Mouse (Mus musculus) MEL (cell line): ENCODE measurements around the gene Ern1. TPM values are rescaled to one million over a fixed set of nuclear protein-coding genes. Genes with fewer than 3 reads are reported as not detected.

ENCODE experiments used
- DNase-seq: peaks from one replicate; pipeline ENCODE4 v3.0.0; 2011; ENCODE audit warnings: low read depth, low spot score
- H3K27ac ChIP-seq: 2 replicates; pipeline ENCODE4 v1.5.1; 2012; ENCODE audit warnings: low read depth, mild to moderate bottlenecking, control low read depth, low read length, moderate library complexity; ENCODE audit not compliant: control insufficient read depth
- H3K27me3 ChIP-seq, 2 experiments: fragments of 150-350 bp in 1 of 2; sonication (generic) in 1 of 2; 2 replicates each; pipeline ENCODE4 v1.6.1; 2012; ENCODE audit warnings: low read length in 2 of 2, mild to moderate bottlenecking in 2 of 2, improper control_type of control experiment in 1 of 2, moderate library complexity in 1 of 2; ENCODE audit not compliant: insufficient read depth in 2 of 2, control insufficient read depth in 1 of 2
- H3K36me3 ChIP-seq, 2 experiments: 2 replicates each; pipeline ENCODE4 v1.6.1; 2012 to 2014; ENCODE audit warnings: low read length in 2 of 2, improper control_type of control experiment in 1 of 2, inconsistent platforms in 1 of 2, mild to moderate bottlenecking in 1 of 2; ENCODE audit not compliant: insufficient read depth in 2 of 2, control insufficient read depth in 1 of 2
- H3K4me1 ChIP-seq, 2 experiments: fragments of 150-350 bp in 1 of 2; sonication (generic) in 1 of 2; 2 replicates each; pipeline ENCODE4 v1.6.1; 2012; ENCODE audit warnings: low read length in 2 of 2, improper control_type of control experiment in 1 of 2, mild to moderate bottlenecking in 1 of 2; ENCODE audit not compliant: insufficient read depth in 2 of 2, control insufficient read depth in 1 of 2
- H3K4me3 ChIP-seq, 2 experiments: fragments of 150-350 bp in 1 of 2; sonication (generic) in 1 of 2; 2 replicates each; pipeline ENCODE4 v1.5.1; 2012; ENCODE audit warnings: low read depth in 2 of 2, low read length in 2 of 2, mild to moderate bottlenecking in 2 of 2, moderate library complexity in 2 of 2, control low read depth in 1 of 2, improper control_type of control experiment in 1 of 2; ENCODE audit not compliant: control insufficient read depth in 1 of 2, insufficient read depth in 1 of 2
- H3K79me2 ChIP-seq: 2 replicates; pipeline ENCODE4 v1.6.1; 2012; ENCODE audit warnings: mild to moderate bottlenecking, low read length, moderate library complexity; ENCODE audit not compliant: control insufficient read depth, poor library complexity, insufficient read depth
- H3K9ac ChIP-seq: 2 replicates; pipeline ENCODE4 v1.6.1; 2012; ENCODE audit warnings: low read depth, mild to moderate bottlenecking, control low read depth, low read length, moderate library complexity; ENCODE audit not compliant: control insufficient read depth, poor library complexity, severe bottlenecking
- H3K9me3 ChIP-seq: fragments of 150-350 bp; sonication (generic); replicated peaks from 2 replicates; pipeline ENCODE4 v1.6.1; 2012; ENCODE audit warnings: mild to moderate bottlenecking, low read length, improper control_type of control experiment, moderate library complexity; ENCODE audit not compliant: insufficient read depth
- BHLHE40 ChIP-seq: IDR thresholded peaks from 2 replicates; pipeline ENCODE4 v1.6.1; 2012; ENCODE audit warnings: low read depth, mild to moderate bottlenecking, inconsistent platforms, low read length, improper control_type of control experiment, borderline replicate concordance
- ELF1 ChIP-seq: IDR thresholded peaks from 2 replicates; pipeline ENCODE4 v1.6.1; 2014; ENCODE audit warnings: low read depth, mild to moderate bottlenecking, inconsistent platforms, low read length, improper control_type of control experiment, moderate library complexity
- EP300 ChIP-seq, 2 experiments: IDR thresholded peaks; 2 replicates each; pipeline ENCODE4 v1.6.1; 2011; ENCODE audit warnings: improper control_type of control experiment in 2 of 2, low read length in 2 of 2, low read depth in 1 of 2, mild to moderate bottlenecking in 1 of 2
- ETS1 ChIP-seq: IDR thresholded peaks from 2 replicates; pipeline ENCODE4 v1.6.1; 2012; ENCODE audit warnings: low read depth, mild to moderate bottlenecking, inconsistent platforms, low read length, improper control_type of control experiment, moderate library complexity
- GATA1 ChIP-seq: IDR thresholded peaks from 2 replicates; pipeline ENCODE4 v1.6.1; 2011; ENCODE audit warnings: low read depth, low read length, improper control_type of control experiment
- HCFC1 ChIP-seq: IDR thresholded peaks from 2 replicates; pipeline ENCODE4 v1.6.1; 2012; ENCODE audit warnings: low read depth, mild to moderate bottlenecking, inconsistent platforms, low read length, improper control_type of control experiment, moderate library complexity
- JUND ChIP-seq: IDR thresholded peaks from 2 replicates; pipeline ENCODE4 v1.6.1; 2011; ENCODE audit warnings: low read depth, mild to moderate bottlenecking, improper control_type of control experiment, low read length
- MAZ ChIP-seq: IDR thresholded peaks from 2 replicates; pipeline ENCODE4 v1.6.1; 2012; ENCODE audit warnings: low read depth, mild to moderate bottlenecking, inconsistent platforms, low read length, improper control_type of control experiment
- MYB ChIP-seq: IDR thresholded peaks from 2 replicates; pipeline ENCODE4 v1.6.1; 2011; ENCODE audit warnings: mild to moderate bottlenecking, low read depth, low read length, improper control_type of control experiment
- NELFE ChIP-seq: IDR thresholded peaks from 2 replicates; pipeline ENCODE4 v1.6.1; 2011; ENCODE audit warnings: low read depth, low read length, improper control_type of control experiment
- POLR2A ChIP-seq, 2 experiments: IDR thresholded peaks; 2 replicates each; pipeline ENCODE4 v1.6.1; 2011 to 2012; ENCODE audit warnings: low read length in 2 of 2, mild to moderate bottlenecking in 2 of 2, control low read depth in 1 of 2, improper control_type of control experiment in 1 of 2, low read depth in 1 of 2, moderate library complexity in 1 of 2; ENCODE audit not compliant: control insufficient read depth in 1 of 2, insufficient read depth in 1 of 2, poor library complexity in 1 of 2
- POLR2AphosphoS2 ChIP-seq: IDR thresholded peaks from 2 replicates; pipeline ENCODE4 v1.6.1; 2011; ENCODE audit warnings: low read length, improper control_type of control experiment
- RCOR1 ChIP-seq: IDR thresholded peaks from 2 replicates; pipeline ENCODE4 v1.6.1; 2012; ENCODE audit warnings: low read depth, mild to moderate bottlenecking, inconsistent platforms, low read length, improper control_type of control experiment
- SIN3A ChIP-seq: IDR thresholded peaks from 2 replicates; pipeline ENCODE4 v1.6.1; 2012; ENCODE audit warnings: low read length, improper control_type of control experiment, inconsistent platforms
- TAL1 ChIP-seq: IDR thresholded peaks from 2 replicates; pipeline ENCODE4 v1.6.1; 2012; ENCODE audit warnings: mild to moderate bottlenecking, inconsistent platforms, low read length, moderate library complexity, mixed read lengths
- TBP ChIP-seq: IDR thresholded peaks from 2 replicates; pipeline ENCODE4 v1.8.0; 2011; ENCODE audit warnings: low read depth, low read length, improper control_type of control experiment
- UBTF ChIP-seq: IDR thresholded peaks from 2 replicates; pipeline ENCODE4 v1.6.1; 2012; ENCODE audit warnings: low read depth, mild to moderate bottlenecking, inconsistent platforms, low read length, improper control_type of control experiment, moderate library complexity, borderline replicate concordance; ENCODE audit not compliant: insufficient read depth
- USF1 ChIP-seq: IDR thresholded peaks from 2 replicates; pipeline ENCODE4 v1.6.1; 2014; ENCODE audit warnings: low read depth, mild to moderate bottlenecking, inconsistent platforms, low read length, improper control_type of control experiment, moderate library complexity
- USF2 ChIP-seq, 2 experiments: IDR thresholded peaks; 2 replicates each; pipeline ENCODE4 v1.6.1; 2011 to 2012; ENCODE audit warnings: improper control_type of control experiment in 2 of 2, low read length in 2 of 2, borderline replicate concordance in 1 of 2, inconsistent platforms in 1 of 2, low read depth in 1 of 2, mild to moderate bottlenecking in 1 of 2; ENCODE audit not compliant: insufficient read depth in 1 of 2
- ZC3H11A ChIP-seq: IDR thresholded peaks from 2 replicates; pipeline ENCODE4 v1.6.1; 2012; ENCODE audit warnings: low read depth, mild to moderate bottlenecking, inconsistent platforms, low read length, improper control_type of control experiment
- ZKSCAN1 ChIP-seq: IDR thresholded peaks from 2 replicates; pipeline ENCODE4 v1.6.1; 2012; ENCODE audit warnings: low read depth, mild to moderate bottlenecking, inconsistent platforms, low read length, improper control_type of control experiment, moderate library complexity
- ZMIZ1 ChIP-seq: IDR thresholded peaks from 2 replicates; pipeline ENCODE4 v1.6.1; 2012; ENCODE audit warnings: low read depth, mild to moderate bottlenecking, inconsistent platforms, low read length, improper control_type of control experiment, moderate library complexity
- polyA plus RNA-seq, 2 experiments: library from polyadenylated mRNA; stranded (reverse) in 1 of 2; unstranded in 1 of 2; fragments of >175 nt in 1 of 2; fragments of >200 nt in 1 of 2; gene quantifications; 2 replicates each; pipeline versions ENCODE4 v1.2.1 to v1.2.4; 2012; ENCODE audit warnings: low replicate concordance in 2 of 2, low read depth in 1 of 2; ENCODE audit not compliant: insufficient read length in 2 of 2, insufficient read depth in 1 of 2, missing spikeins in 1 of 2
- total RNA-seq: library from RNA; depleted of rRNA; stranded (reverse); fragments of 300-350 nt; gene quantifications from 2 replicates; pipeline ENCODE4 v1.2.3, GENCODE M21; 2012

Ern1 gene
- total and polyA plus RNA-seq, 3 experiments: 4.3 to 5.7 TPM; not detected in 1

GRCm38 (mm10) chr11:106374979-106375378 lies 112.7 kb downstream of the Ern1 start:
- Histone ChIP-seq H3K4me3 (no peak overlapping the region), H3K27me3 (no peaks in the 10 kb centered on the region), H3K9me3 (no peaks in the 10 kb centered on the region), H3K79me2 (no peaks in the 10 kb centered on the region), H3K36me3 (no peaks in the 10 kb centered on the region), H3K9ac (no peak overlapping the region), H3K27ac (no peak overlapping the region), H3K4me1 (no peaks in the 10 kb centered on the region)
- TF ChIP-seq POLR2AphosphoS2: peak; percentile 20; the same call in 1 of the 2 replicates
- no peak for TF ChIP-seq RCOR1
- DNase-seq: no peak

GRCm38 (mm10) chr11:106374559-106374958 lies 113.1 kb downstream of the Ern1 start:
- Histone ChIP-seq H3K27ac (no peak overlapping the region), H3K9ac (no peak overlapping the region), H3K4me1 (no peaks in the 10 kb centered on the region), H3K79me2 (no peaks in the 10 kb centered on the region), H3K27me3 (no peaks in the 10 kb centered on the region), H3K9me3 (no peaks in the 10 kb centered on the region), H3K4me3 (no peak overlapping the region), H3K36me3 (no peaks in the 10 kb centered on the region)
- TF ChIP-seq ETS1 (no peak), UBTF (no peak), BHLHE40 (no peak), ZMIZ1 (no peak), MAZ (no peak)
- no peak for DNase-seq

- Histone ChIP-seq H3K9me3 (no peaks in the 10 kb centered on the region), H3K27ac (no peak overlapping the region), H3K4me1 (no peaks in the 10 kb centered on the region), H3K27me3 (no peaks in the 10 kb centered on the region)
- no peak for DNase-seq
- no peak for TF ChIP-seq ZMIZ1
- no peak for TF ChIP-seq MYB
- TF ChIP-seq TBP: no peak
- TF ChIP-seq EP300 (IDR thresholded peaks at IDR 0.05; ENCODE audit: low read depth in 1 of 2, low read length in 2 of 2): no peak
- TF ChIP-seq GATA1: no peak
- TF ChIP-seq POLR2A (IDR thresholded peaks at IDR 0.05; ENCODE audit: control insufficient read depth in 1 of 2, insufficient read depth in 1 of 2, low read depth in 1 of 2, low read length in 2 of 2, poor library complexity in 1 of 2): no peak
- TF ChIP-seq TAL1: no peak
- no peak for TF ChIP-seq ETS1
- TF ChIP-seq NELFE: no peak
- no peak for TF ChIP-seq USF1
- no peak for TF ChIP-seq HCFC1
- no peak for TF ChIP-seq JUND
- TF ChIP-seq ZC3H11A: no peak
- no peak for TF ChIP-seq ELF1
- TF ChIP-seq RCOR1: no peak
- TF ChIP-seq USF2 (IDR thresholded peaks at IDR 0.05; ENCODE audit: borderline replicate concordance in 1 of 2, insufficient read depth in 1 of 2, low read depth in 1 of 2, low read length in 2 of 2): no peak
- TF ChIP-seq ZKSCAN1: no peak
- TF ChIP-seq MAZ: no peak
- no peak for TF ChIP-seq SIN3A
- TF ChIP-seq, all 39 proteins: peak for 0
- H3K79me2 ChIP-seq: no peaks in the 10 kb centered on the region
- H3K4me3 ChIP-seq: no peak overlapping the region
- H3K36me3 ChIP-seq: no peaks in the 10 kb centered on the region
- no peak overlapping the region for H3K9ac ChIP-seq
Measured at GRCm38 (mm10) chr11:106373998-106374397, 113.7 kb downstream of the Ern1 start.
